Mouse (Mus musculus) liver, embryonic 14.5 days (tissue): ENCODE measurements around the gene Trim71. TPM values are rescaled to one million over a fixed set of nuclear protein-coding genes. Genes with fewer than 3 reads are reported as not detected.

Source experiments
- ATAC-seq: fragments of 200-750 bp; cut with Nextera tagmentation; 2 replicates; pipeline ENCODE4 v1.8.0; 2017; ENCODE audit warnings: moderate number of reproducible peaks, mild to moderate bottlenecking, moderate library complexity; ENCODE audit not compliant: insufficient read depth
- DNase-seq, 3 experiments: peaks; one replicate each; pipeline ENCODE4 v3.0.0-alpha.2; 2012 to 2013; ENCODE audit warnings: low read depth in 3 of 3, low spot score in 3 of 3
- H3K27ac ChIP-seq: fragments of 300-500 bp; sonication (generic); 2 replicates; pipeline ENCODE4 v1.5.1; 2014; ENCODE audit warnings: moderate library complexity, mild to moderate bottlenecking, control low read depth, inconsistent platforms
- H3K27me3 ChIP-seq: fragments of 300-500 bp; sonication (generic); 2 replicates; pipeline ENCODE4 v1.6.1; 2014; ENCODE audit warnings: mild to moderate bottlenecking, low read length, moderate library complexity; ENCODE audit not compliant: control insufficient read depth, insufficient read depth
- H3K36me3 ChIP-seq: fragments of 300-500 bp; sonication (generic); replicated peaks from 2 replicates; pipeline ENCODE4 v1.6.1; 2014; ENCODE audit warnings: low read depth; ENCODE audit not compliant: control insufficient read depth, insufficient read depth
- H3K4me1 ChIP-seq, 2 experiments: fragments of 200-500 bp in 1 of 2; fragments of 300-500 bp in 1 of 2; sonication (generic) in 1 of 2; replicated peaks; 2 replicates each; pipeline ENCODE4 v1.6.1; 2012 to 2014; ENCODE audit warnings: antibody characterized with exemption in 1 of 2, inconsistent platforms in 1 of 2, low read length in 1 of 2; ENCODE audit not compliant: control insufficient read depth in 2 of 2, insufficient read depth in 2 of 2
- H3K4me2 ChIP-seq: fragments of 300-500 bp; sonication (generic); 2 replicates; pipeline ENCODE4 v1.6.1; 2014; ENCODE audit warnings: low read depth, mild to moderate bottlenecking, control low read depth, moderate library complexity
- H3K4me3 ChIP-seq, 2 experiments: fragments of 200-500 bp in 1 of 2; fragments of 300-500 bp in 1 of 2; sonication (generic) in 1 of 2; 2 replicates each; pipeline ENCODE4 v1.5.1; 2012 to 2014; ENCODE audit warnings: low read depth in 2 of 2, low read length in 2 of 2, mild to moderate bottlenecking in 2 of 2, control low read depth in 1 of 2, inconsistent platforms in 1 of 2, moderate library complexity in 1 of 2; ENCODE audit not compliant: insufficient read depth in 1 of 2
- H3K9ac ChIP-seq: fragments of 300-500 bp; sonication (generic); replicated peaks from 2 replicates; pipeline ENCODE4 v1.6.1; 2014; ENCODE audit warnings: mild to moderate bottlenecking, control low read depth, moderate library complexity
- H3K9me3 ChIP-seq: fragments of 300-500 bp; sonication (generic); 2 replicates; pipeline ENCODE4 v1.6.1; 2016; ENCODE audit warnings: low read length, mixed read lengths; ENCODE audit not compliant: control insufficient read depth
- CTCF ChIP-seq: IDR thresholded peaks from 2 replicates; pipeline ENCODE4 v1.5.1; 2016; ENCODE audit warnings: antibody characterized with exemption, low read depth, control low read depth
- EP300 ChIP-seq: IDR thresholded peaks from 2 replicates; pipeline ENCODE4 v1.6.1; 2016; ENCODE audit warnings: antibody characterized with exemption, low read depth
- WGBS: fragments of 180-500 bp; shearing (Covaris S2); extraction: QIAGEN DNeasy Blood & Tissue Kit; methylation state at CpG from one replicate; pipeline ENCODE4 v1.1.7; 2014; ENCODE audit not compliant: insufficient replicate concordance; 5-methylcytosine and 5-hydroxymethylcytosine counted together
- polyA plus RNA-seq, 2 experiments: library from polyadenylated mRNA; depleted of rRNA in 1 of 2; stranded (reverse) in 1 of 2; unstranded in 1 of 2; fragments of >200 nt; fragmentation: Nextera tagmentation in 1 of 2; extraction: Ambion mirVana in 1 of 2; gene quantifications; 2 replicates each; pipeline versions ENCODE4 v1.2.1 to v1.2.3; 2012 to 2014

Trim71 gene
- polyA plus RNA-seq, 2 experiments: 0.62 to 0.74 TPM

GRCm38 (mm10) chr9:114557086-114557485 lies 7.1 kb downstream of the Trim71 start:
- DNase-seq: no peak
- H3K9me3 ChIP-seq: no peaks in the 10 kb centered on the region
- H3K4me2 ChIP-seq: peak overlapping the region; percentile 20; the same call in 1 of the 2 replicates
- peaks cover 38% of the 10 kb centered on the region for H3K27me3 ChIP-seq
- no peak overlapping the region for H3K4me3 ChIP-seq
- WGBS: 24% methylated on average over 7 of the region's 7 CpGs
- peaks cover 0 to 10% of the 10 kb centered on the region in 2 experiments; a peak in 1 of 4 replicates for H3K4me1 ChIP-seq
- H3K27ac ChIP-seq: no peak overlapping the region
- TF ChIP-seq CTCF (no peak), EP300 (no peak)
- no peak overlapping the region for H3K9ac ChIP-seq
- ATAC-seq: no peak
- no peaks in the 10 kb centered on the region for H3K36me3 ChIP-seq

DNA sequence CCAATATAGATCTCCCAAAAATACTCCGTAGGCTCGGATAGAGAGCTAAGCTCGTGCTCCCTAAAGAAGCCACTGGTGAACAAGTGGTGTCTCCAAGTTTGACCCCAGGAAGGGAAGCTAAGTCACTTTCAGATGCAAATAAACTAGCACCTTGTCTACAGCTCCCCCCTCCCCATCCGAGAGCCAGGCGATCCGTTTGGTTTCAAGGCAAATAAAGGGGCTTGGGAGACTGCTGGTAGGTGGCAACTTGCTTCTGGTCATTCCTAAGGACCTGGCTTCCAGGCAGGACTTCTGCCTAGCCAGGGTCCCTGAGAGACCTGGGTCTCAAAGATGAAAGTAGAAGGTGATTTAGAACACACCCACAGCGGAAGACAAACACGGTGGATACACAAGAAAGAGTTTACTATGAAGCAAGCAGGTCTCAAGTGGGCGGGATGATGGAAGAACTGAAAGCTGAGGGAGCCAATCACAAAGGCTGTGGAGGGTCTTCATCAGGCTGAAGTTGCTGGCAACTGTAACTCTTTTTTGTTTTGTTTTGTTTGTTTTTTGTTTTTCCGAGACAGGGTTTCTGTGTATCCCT lies 7.8 kb downstream of the Trim71 start:
- 41% methylated on average over 10 of the region's 10 CpGs for WGBS

GRCm38 (mm10) chr9:114554355-114554979 lies 9.7 kb downstream of the Trim71 start:
- DNase-seq: no peak
- WGBS: 73% methylated on average over 5 of the region's 5 CpGs

More for the DNA sequence above, 7.8 kb downstream of the Trim71 start:
- no peak for DNase-seq
- TF ChIP-seq CTCF (no peak), EP300 (no peak)
- Histone ChIP-seq H3K27ac (no peak overlapping the region), H3K9ac (no peak overlapping the region), H3K4me3 (no peak overlapping the region), H3K9me3 (no peaks in the 10 kb centered on the region), H3K36me3 (no peaks in the 10 kb centered on the region), H3K4me1 (peaks cover 0 to 10% of the 10 kb centered on the region in 2 experiments; a peak in 1 of 4 replicates), H3K4me2 (peak overlapping the region; percentile 28; the same call in 1 of the 2 replicates), H3K27me3 (peaks cover 31% of the 10 kb centered on the region)
- no peak for ATAC-seq

GRCm38 (mm10) chr9:114553828-114554227 lies 10.3 kb downstream of the Trim71 start:
- H3K27me3 ChIP-seq: peaks cover 9% of the 10 kb centered on the region
- no peak overlapping the region for H3K4me3 ChIP-seq
- H3K9me3 ChIP-seq: no peaks in the 10 kb centered on the region
- H3K36me3 ChIP-seq: no peaks in the 10 kb centered on the region
- H3K9ac ChIP-seq: no peak overlapping the region
- DNase-seq (no peak), ATAC-seq (no peak)
- no peak overlapping the region for H3K4me2 ChIP-seq
- peaks cover 0 to 14% of the 10 kb centered on the region in 2 experiments; a peak in 2 of 4 replicates for H3K4me1 ChIP-seq
- no peak overlapping the region for H3K27ac ChIP-seq
- TF ChIP-seq CTCF: no peak
- no peak for TF ChIP-seq EP300

More at GRCm38 (mm10) chr9:114554355-114554979, 9.7 kb downstream of the Trim71 start:
- no peak overlapping the region for H3K9ac ChIP-seq
- no peak overlapping the region for H3K4me3 ChIP-seq
- H3K4me2 ChIP-seq: no peak overlapping the region
- peaks cover 13% of the 10 kb centered on the region for H3K27me3 ChIP-seq
- no peak for TF ChIP-seq CTCF
- no peak for TF ChIP-seq EP300
- H3K36me3 ChIP-seq: no peaks in the 10 kb centered on the region
- peak; percentile 70 for ATAC-seq
- H3K4me1 ChIP-seq: peaks cover 0 to 13% of the 10 kb centered on the region in 2 experiments; a peak in 1 of 4 replicates
- H3K27ac ChIP-seq: no peak overlapping the region
- H3K9me3 ChIP-seq: no peaks in the 10 kb centered on the region

DNA sequence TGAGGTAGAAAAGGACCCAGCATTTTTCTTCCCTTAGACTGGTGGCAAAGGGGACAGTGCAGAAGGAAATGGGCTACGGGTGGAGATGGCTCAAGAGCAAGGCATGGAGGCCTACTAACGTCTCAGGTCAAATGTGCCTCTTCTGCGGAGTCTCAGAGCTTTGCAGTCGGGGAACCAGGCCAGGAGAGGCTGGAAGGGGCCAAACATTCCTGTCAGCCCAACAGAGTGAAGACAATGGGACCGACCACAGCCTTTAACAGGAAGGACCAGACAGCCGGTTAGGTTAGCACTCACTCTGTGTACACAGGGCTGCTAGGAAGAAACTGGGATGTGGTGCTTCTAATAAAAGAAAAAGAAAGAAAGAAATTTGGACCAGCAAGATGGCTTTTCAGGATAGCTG lies 14.1 kb downstream of the Trim71 start:
- no peak overlapping the region for H3K4me2 ChIP-seq
- peaks cover 4 to 36% of the 10 kb centered on the region in 2 experiments for H3K4me1 ChIP-seq

More for the DNA sequence above, 14.1 kb downstream of the Trim71 start:
- WGBS: 38% methylated on average over 6 of the region's 6 CpGs
- Histone ChIP-seq H3K9me3 (no peaks in the 10 kb centered on the region), H3K27me3 (no peaks in the 10 kb centered on the region), H3K36me3 (no peaks in the 10 kb centered on the region), H3K4me3 (no peak overlapping the region), H3K9ac (no peak overlapping the region), H3K27ac (no peak overlapping the region)
- ATAC-seq (no peak), DNase-seq (no peak)
- TF ChIP-seq CTCF (no peak), EP300 (no peak)
